Mouse (Mus musculus) myocyte (in vitro differentiated cells): Measurements from ENCODE around the gene Vps35l. TPM values are rescaled to one million over a fixed set of nuclear protein-coding genes. Genes with fewer than 3 reads are reported as not detected.

ENCODE experiments used
- H3K27me3 ChIP-seq: one replicate; pipeline ENCODE4 v1.6.1; 2011; ENCODE audit not compliant: control insufficient read depth, insufficient read depth, insufficient read length
- H3K36me3 ChIP-seq: one replicate; pipeline ENCODE4 v1.6.1; 2011; ENCODE audit not compliant: control insufficient read depth, insufficient read depth
- H3K4me2 ChIP-seq: one replicate; pipeline ENCODE4 v1.6.1; 2011; ENCODE audit warnings: low read depth, control low read depth
- H3K4me3 ChIP-seq: one replicate; pipeline ENCODE4 v1.5.1; 2011; ENCODE audit warnings: mild to moderate bottlenecking, control low read depth, moderate library complexity
- H3K79me2 ChIP-seq: one replicate; pipeline ENCODE4 v1.6.1; 2011; ENCODE audit not compliant: control insufficient read depth, insufficient read depth
- H3ac ChIP-seq: one replicate; pipeline ENCODE4 v1.6.1; 2011; ENCODE audit not compliant: control insufficient read depth, insufficient read length
- CEBPB ChIP-seq: IDR thresholded peaks from 2 replicates; pipeline ENCODE4 v1.6.1; 2011; ENCODE audit warnings: mild to moderate bottlenecking, moderate library complexity; ENCODE audit not compliant: poor library complexity, insufficient read depth, severe bottlenecking
- E2F4 ChIP-seq: IDR thresholded peaks from one replicate; pipeline ENCODE4 v1.6.1; 2011; ENCODE audit warnings: mild to moderate bottlenecking, control low read depth, moderate library complexity; ENCODE audit not compliant: insufficient read depth
- MAX ChIP-seq: IDR thresholded peaks from one replicate; pipeline ENCODE4 v1.6.1; 2011; ENCODE audit warnings: low read depth, mild to moderate bottlenecking, control low read depth
- MYOD1 ChIP-seq, 3 experiments: IDR thresholded peaks; one replicate each; pipeline ENCODE4 v1.6.1; 2011; ENCODE audit warnings: control low read depth in 2 of 3, low read depth in 2 of 3, mild to moderate bottlenecking in 2 of 3, moderate library complexity in 1 of 3; ENCODE audit not compliant: insufficient read length in 2 of 3, control insufficient read depth in 1 of 3
- MYOG ChIP-seq, 3 experiments: IDR thresholded peaks; one replicate each; pipeline ENCODE4 v1.6.1; 2011; ENCODE audit warnings: control low read depth in 2 of 3, low read depth in 2 of 3, mild to moderate bottlenecking in 2 of 3; ENCODE audit not compliant: insufficient read length in 2 of 3, control insufficient read depth in 1 of 3, insufficient read depth in 1 of 3
- POLR2A ChIP-seq: IDR thresholded peaks from one replicate; pipeline ENCODE4 v1.6.1; 2011; ENCODE audit warnings: low read depth, mild to moderate bottlenecking, control low read depth, moderate library complexity; ENCODE audit not compliant: insufficient read length
- POLR2AphosphoS2 ChIP-seq: IDR thresholded peaks from one replicate; pipeline ENCODE4 v1.6.1; 2011; ENCODE audit warnings: low read depth, control low read depth; ENCODE audit not compliant: insufficient read length
- REST ChIP-seq: IDR thresholded peaks from one replicate; pipeline ENCODE4 v1.6.1; 2011; ENCODE audit warnings: mild to moderate bottlenecking, control low read depth, moderate library complexity; ENCODE audit not compliant: insufficient read depth, insufficient read length
- SRF ChIP-seq: IDR thresholded peaks from one replicate; pipeline ENCODE4 v1.6.1; 2011; ENCODE audit warnings: low read depth; ENCODE audit not compliant: control insufficient read depth, insufficient read length
- TCF12 ChIP-seq: IDR thresholded peaks from one replicate; pipeline ENCODE4 v1.6.1; 2011; ENCODE audit warnings: mild to moderate bottlenecking, control low read depth; ENCODE audit not compliant: poor library complexity, insufficient read depth, severe bottlenecking
- TCF3 ChIP-seq: IDR thresholded peaks from one replicate; pipeline ENCODE4 v1.6.1; 2011; ENCODE audit warnings: low read depth, control low read depth; ENCODE audit not compliant: insufficient read length
- USF1 ChIP-seq: IDR thresholded peaks from one replicate; pipeline ENCODE4 v1.6.1; 2011; ENCODE audit warnings: low read depth, mild to moderate bottlenecking, control low read depth, moderate library complexity
- polyA plus RNA-seq: library from polyadenylated mRNA; unstranded; fragments of >200 nt; fragmentation: generic; extraction: Trizol; gene quantifications from one replicate; pipeline ENCODE4 v1.2.1, GENCODE M21; 2012; ENCODE audit warnings: missing spikeins

Gene Vps35l
- polyA plus RNA-seq, 1 experiment = 35.7 TPM

GRCm38 (mm10) chr7:118756490-118757265 lies 16.7 kb downstream of the Vps35l start:
- Histone ChIP-seq H3K79me2 (no peaks in the 10 kb centered on the region), H3K4me2 (no peak overlapping the region), H3K27me3 (no peaks in the 10 kb centered on the region), H3K4me3 (no peak overlapping the region), H3ac (no peak overlapping the region), H3K36me3 (peaks cover 5% of the 10 kb centered on the region)
- no peak for TF ChIP-seq TCF12

- H3K36me3 ChIP-seq = peaks cover 5% of the 10 kb centered on the region
- TF ChIP-seq REST (no peak), TCF3 (no peak), POLR2AphosphoS2 (no peak), USF1 (no peak), CEBPB (no peak), TCF12 (no peak), MYOD1 (IDR thresholded peaks at IDR 0.05; ENCODE audit: control insufficient read depth in 1 of 3, insufficient read length in 2 of 3, low read depth in 2 of 3) (no peak), POLR2A (no peak), MAX (no peak), E2F4 (no peak), SRF (no peak)
- H3K4me2 ChIP-seq = no peak overlapping the region
- no peak overlapping the region for H3K4me3 ChIP-seq
- H3K79me2 ChIP-seq = no peaks in the 10 kb centered on the region
- no peaks in the 10 kb centered on the region for H3K27me3 ChIP-seq
- H3ac ChIP-seq = no peak overlapping the region
Observed at GRCm38 (mm10) chr7:118758369-118758768, 18.3 kb downstream of the Vps35l start.

- TF ChIP-seq MYOG (IDR thresholded peaks at IDR 0.05; ENCODE audit: control insufficient read depth in 1 of 3, insufficient read depth in 1 of 3, insufficient read length in 2 of 3, low read depth in 2 of 3) (no peak), SRF (no peak), MYOD1 (IDR thresholded peaks at IDR 0.05; ENCODE audit: control insufficient read depth in 1 of 3, insufficient read length in 2 of 3, low read depth in 2 of 3) (no peak), POLR2AphosphoS2 (no peak), CEBPB (no peak), E2F4 (no peak), POLR2A (no peak), REST (no peak)
- H3K4me2 ChIP-seq = no peak overlapping the region
- no peaks in the 10 kb centered on the region for H3K27me3 ChIP-seq
- H3K79me2 ChIP-seq = no peaks in the 10 kb centered on the region
- H3K4me3 ChIP-seq = no peak overlapping the region
- peaks cover 5% of the 10 kb centered on the region for H3K36me3 ChIP-seq
- H3ac ChIP-seq = no peak overlapping the region
Observed at GRCm38 (mm10) chr7:118759372-118759771, 19.3 kb downstream of the Vps35l start.

GRCm38 (mm10) chr7:118763939-118764338 lies 23.9 kb downstream of the Vps35l start:
- TF ChIP-seq SRF (no peak), TCF12 (no peak), POLR2AphosphoS2 (no peak)
- Histone ChIP-seq H3K4me2 (no peak overlapping the region), H3K79me2 (no peaks in the 10 kb centered on the region), H3K36me3 (peaks cover 5% of the 10 kb centered on the region), H3K4me3 (no peak overlapping the region), H3ac (no peak overlapping the region), H3K27me3 (no peaks in the 10 kb centered on the region)

GRCm38 (mm10) chr7:118764725-118765124 lies 24.7 kb downstream of the Vps35l start:
- H3ac ChIP-seq = no peak overlapping the region
- H3K4me3 ChIP-seq = no peak overlapping the region
- H3K27me3 ChIP-seq = no peaks in the 10 kb centered on the region
- H3K79me2 ChIP-seq = no peaks in the 10 kb centered on the region
- TF ChIP-seq REST (no peak), MAX (no peak), TCF12 (no peak), SRF (no peak), MYOD1 (IDR thresholded peaks at IDR 0.05; ENCODE audit: control insufficient read depth in 1 of 3, insufficient read length in 2 of 3, low read depth in 2 of 3) (no peak), TCF3 (no peak), POLR2A (no peak), POLR2AphosphoS2 (no peak), E2F4 (no peak), MYOG (IDR thresholded peaks at IDR 0.05; ENCODE audit: control insufficient read depth in 1 of 3, insufficient read depth in 1 of 3, insufficient read length in 2 of 3, low read depth in 2 of 3) (no peak)
- H3K36me3 ChIP-seq = peaks cover 5% of the 10 kb centered on the region
- H3K4me2 ChIP-seq = no peak overlapping the region
